Mouse (Mus musculus): ENCODE data around the gene Rflna. TPM values are rescaled to one million over a fixed set of nuclear protein-coding genes. Genes with fewer than 3 reads are reported as not detected.

Rflna gene
- total RNA-seq, 1 experiment from 2014 or later: 5.3 TPM

GRCm38 (mm10) chr5:125052603-125053488 is 49.8 kb downstream of the Rflna start:
- peak; percentile 91 for DNase-seq

- DNase-seq: no peak
Observed at GRCm38 (mm10) chr5:125053661-125054060, 50.6 kb downstream of the Rflna start.

GRCm38 (mm10) chr5:125055901-125056300 is 52.9 kb downstream of the Rflna start:
- DNase-seq: peak; percentile 32

GRCm38 (mm10) chr5:125056331-125056695 is 53.3 kb downstream of the Rflna start:
- peak; percentile 90 for DNase-seq

- peak; percentile 88 for DNase-seq
Observed at GRCm38 (mm10) chr5:125056696-125057554, 53.9 kb downstream of the Rflna start.

- DNase-seq: peak; percentile 54
Observed at GRCm38 (mm10) chr5:125057555-125058266, 54.7 kb downstream of the Rflna start.

GRCm38 (mm10) chr5:125058267-125058668 is 55.2 kb downstream of the Rflna start:
- peak; percentile 91 for DNase-seq

Other genes starting within 250 kb of the Rflna start
- 4.2 and 6.2 TPM in 2 replicates for gene Ccdc92, start 140.8 kb upstream of the Rflna start, total RNA-seq (2021)
- 53.2 and 54.8 TPM in 2 replicates for gene Zfp664, start 140.5 kb upstream of the Rflna start, total RNA-seq (2021)
- 165 and 192 TPM in 2 replicates for gene Ncor2, start 176.0 kb downstream of the Rflna start, total RNA-seq (2021)